Mouse (Mus musculus): ENCODE results near the gene Gm17387.

DNA sequence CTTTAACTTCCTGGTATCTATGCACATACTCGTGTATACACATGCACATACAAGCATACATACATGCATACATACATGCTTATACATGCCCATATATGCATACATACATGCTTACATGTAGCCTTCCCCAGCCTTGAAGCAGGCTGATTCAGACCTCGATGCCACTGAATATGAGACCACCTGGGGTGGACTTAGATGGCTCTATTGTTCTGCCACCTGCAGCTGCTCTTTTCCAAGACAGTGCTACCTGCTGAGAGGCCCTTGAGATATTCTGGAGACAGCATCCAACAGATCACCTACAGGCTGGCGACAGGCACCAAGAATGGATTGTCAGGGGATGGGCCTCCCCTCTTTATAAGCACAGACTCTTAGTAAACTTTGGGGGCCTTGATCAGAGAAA is 1.5 kb downstream of the Gm17387 start:
- TF ChIP-seq NANOG (IDR thresholded peaks at IDR 0.05; ENCODE audit: borderline replicate concordance, low read length), result peak; percentile 87
- no peak for TF ChIP-seq CTCF (conservative IDR thresholded peaks at IDR 0.05; ENCODE audit: low read length)

Measured in E14TG2a.4 (cell line).